Mouse (Mus musculus) olfactory bulb, adult 2 months (tissue): ENCODE measurements around the gene Olfr961.

Experiments used
- CTCF ChIP-seq: fragments of 200-500 bp; IDR thresholded peaks from 2 replicates; pipeline ENCODE4 v1.5.1; 2012; ENCODE audit warnings: low read depth, mild to moderate bottlenecking, low read length, moderate library complexity; ENCODE audit not compliant: insufficient read depth
- POLR2A ChIP-seq: fragments of 200-500 bp; IDR thresholded peaks from 2 replicates; pipeline ENCODE4 v1.6.1; 2012; ENCODE audit warnings: mild to moderate bottlenecking, low read depth, low read length, moderate library complexity; ENCODE audit not compliant: insufficient read depth

DNA sequence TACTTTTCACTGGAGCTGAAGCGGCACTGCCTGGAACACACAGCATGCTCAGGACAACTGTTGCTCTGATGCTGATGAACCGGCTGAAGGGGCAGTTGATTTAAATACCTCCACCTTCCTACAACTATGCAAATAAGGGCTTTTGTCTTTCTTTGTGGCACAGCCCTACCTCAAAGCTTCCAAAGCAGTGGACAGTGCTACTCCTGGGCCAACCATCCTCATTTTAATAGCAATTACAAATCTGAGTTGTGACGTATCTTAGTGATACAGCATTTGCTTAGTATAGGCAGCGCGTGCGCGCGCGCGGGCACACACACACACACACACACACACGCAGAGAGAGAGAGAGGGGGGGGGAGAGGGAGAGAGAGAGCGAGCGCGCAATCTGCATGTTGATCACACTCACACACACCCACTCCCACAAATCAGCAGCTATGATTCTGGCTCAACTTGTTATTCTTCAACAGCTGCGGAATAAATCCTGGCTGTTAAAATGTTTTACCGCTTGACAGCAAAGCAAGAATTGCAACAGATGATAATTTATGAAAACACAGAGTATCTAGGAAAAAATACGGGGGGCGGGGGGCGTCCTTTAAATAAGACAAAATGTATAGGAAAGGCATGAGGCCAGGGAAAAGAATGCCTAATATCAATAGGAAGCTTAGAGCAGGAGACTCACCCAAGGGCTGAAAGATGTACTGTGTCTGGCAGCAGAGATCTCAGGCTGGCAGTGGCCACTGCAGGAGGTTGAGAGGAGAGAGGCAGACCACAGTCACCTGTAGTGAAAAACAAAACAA, 42.2 kb upstream of the Olfr961 start:
- TF ChIP-seq POLR2A, result no peak
- no peak for TF ChIP-seq CTCF
